31 mouse cellular contexts compared by ENCODE assay signal in genomic region chr7:109674944-109675628, GRCm38 (mm10). TPM values are rescaled to one million over a fixed set of nuclear protein-coding genes. Genes with fewer than 3 reads are reported as not detected.
DNase-seq lines count a peak whose midpoint lies in the region; ATAC-seq and TF ChIP-seq lines count a peak whose summit lies in the region.
"Had no signal": no experiment of that assay in that cellular context is flagged by ENCODE, and none has a peak within 500 bp of the region (broad histone marks: within the 10 kb centered on the region; RNA-seq: fewer than 3 reads in every experiment).

No protein-coding gene starts in this region.

- H3K36me3 ChIP-seq in heart, embryonic 10.5 days, result no peaks in the 10 kb centered on the region
- no peaks in the 10 kb centered on the region for H3K36me3 ChIP-seq in heart, embryonic 12.5 days
- H3K36me3 ChIP-seq in lung, postnatal 0 days (ENCODE audit: insufficient read depth, low read length), result no peaks in the 10 kb centered on the region
- H3K36me3 ChIP-seq in intestine, embryonic 14.5 days (ENCODE audit: control insufficient read depth, insufficient read depth, low read length), result no peaks in the 10 kb centered on the region
- H3K36me3 ChIP-seq in stomach, embryonic 15.5 days, result no peaks in the 10 kb centered on the region
- H3K36me3 ChIP-seq: forebrain, embryonic 10.5 days; heart, embryonic 13.5 days; hindbrain, embryonic 15.5 days; limb, embryonic 15.5 days; liver, embryonic 15.5 days; midbrain, embryonic 13.5 days had no signal

- no peaks in the 10 kb centered on the region for H3K9me3 ChIP-seq in heart, embryonic 10.5 days
- H3K9me3 ChIP-seq in heart, embryonic 12.5 days (replicated peaks), result no peaks in the 10 kb centered on the region
- no peaks in the 10 kb centered on the region for H3K9me3 ChIP-seq in lung, postnatal 0 days (ENCODE audit: low read length)
- no peaks in the 10 kb centered on the region for H3K9me3 ChIP-seq in intestine, embryonic 14.5 days (ENCODE audit: control insufficient read depth, low read length)
- no peaks in the 10 kb centered on the region for H3K9me3 ChIP-seq in stomach, embryonic 15.5 days
- H3K9me3 ChIP-seq: forebrain, embryonic 10.5 days; heart, embryonic 13.5 days; hindbrain, embryonic 15.5 days; limb, embryonic 15.5 days; liver, embryonic 15.5 days; midbrain, embryonic 13.5 days had no signal

- TF ChIP-seq EP300 in lung, postnatal 0 days (IDR thresholded peaks at IDR 0.05), result no peak

- H3K4me3 ChIP-seq in heart, embryonic 10.5 days, result no peak overlapping the region
- H3K4me3 ChIP-seq in heart, embryonic 12.5 days, result no peak overlapping the region
- no peak overlapping the region for H3K4me3 ChIP-seq in lung, postnatal 0 days (ENCODE audit: low read depth, low read length)
- H3K4me3 ChIP-seq in intestine, embryonic 14.5 days (ENCODE audit: low read depth, low read length), result no peak overlapping the region
- no peak overlapping the region for H3K4me3 ChIP-seq in stomach, embryonic 15.5 days (replicated peaks)
- H3K4me3 ChIP-seq: forebrain, embryonic 10.5 days; heart, embryonic 13.5 days; hindbrain, embryonic 15.5 days; left cerebral cortex, adult 2 months; limb, embryonic 15.5 days; liver, embryonic 15.5 days; midbrain, embryonic 13.5 days had no signal

- H3K4me1 ChIP-seq in heart, embryonic 10.5 days, result peaks cover 18% of the 10 kb centered on the region; the same call in 1 of the 2 replicates
- peaks cover 14% of the 10 kb centered on the region for H3K4me1 ChIP-seq in heart, embryonic 12.5 days (replicated peaks)
- no peaks in the 10 kb centered on the region for H3K4me1 ChIP-seq in lung, postnatal 0 days (ENCODE audit: insufficient read depth, low read depth, low read length)
- H3K4me1 ChIP-seq in intestine, embryonic 14.5 days (replicated peaks; ENCODE audit: control insufficient read depth, insufficient read depth, low read length), result peaks cover 38% of the 10 kb centered on the region
- H3K4me1 ChIP-seq in stomach, embryonic 15.5 days, result peaks cover 14% of the 10 kb centered on the region; the same call in 1 of the 2 replicates

- no peak overlapping the region for H3K9ac ChIP-seq in heart, embryonic 12.5 days
- no peak overlapping the region for H3K9ac ChIP-seq in lung, postnatal 0 days (replicated peaks; ENCODE audit: low read depth)
- no peak overlapping the region for H3K9ac ChIP-seq in intestine, embryonic 14.5 days (ENCODE audit: low read length)
- H3K9ac ChIP-seq in stomach, embryonic 15.5 days, result no peak overlapping the region
- H3K9ac ChIP-seq: heart, embryonic 13.5 days; hindbrain, embryonic 15.5 days; limb, embryonic 15.5 days; liver, embryonic 15.5 days; midbrain, embryonic 13.5 days had no signal

- no peak for TF ChIP-seq CTCF in lung, postnatal 0 days (IDR thresholded peaks at IDR 0.05)

- H3K27ac ChIP-seq in heart, embryonic 10.5 days, result no peak overlapping the region
- no peak overlapping the region for H3K27ac ChIP-seq in heart, embryonic 12.5 days (ENCODE audit: poor library complexity, severe bottlenecking)
- H3K27ac ChIP-seq in lung, postnatal 0 days (ENCODE audit: low read length), result peak overlapping the region; percentile 6; the same call in 1 of the 2 replicates
- H3K27ac ChIP-seq in intestine, embryonic 14.5 days (ENCODE audit: low read depth), result peak overlapping the region; percentile 29; the same call in 1 of the 2 replicates
- peak overlapping the region; percentile 71 for H3K27ac ChIP-seq in stomach, embryonic 15.5 days
- H3K27ac ChIP-seq: forebrain, embryonic 10.5 days; heart, embryonic 13.5 days; hindbrain, embryonic 15.5 days; left cerebral cortex, adult 2 months; limb, embryonic 15.5 days; liver, embryonic 15.5 days; midbrain, embryonic 13.5 days had no signal

- H3K4me2 ChIP-seq in heart, embryonic 12.5 days, result no peak overlapping the region
- H3K4me2 ChIP-seq in lung, postnatal 0 days (replicated peaks; ENCODE audit: low read depth, low read length), result no peak overlapping the region
- no peak overlapping the region for H3K4me2 ChIP-seq in intestine, embryonic 14.5 days (ENCODE audit: low read length)
- H3K4me2 ChIP-seq in stomach, embryonic 15.5 days, result no peak overlapping the region
- H3K4me2 ChIP-seq: heart, embryonic 13.5 days; hindbrain, embryonic 15.5 days; limb, embryonic 15.5 days; liver, embryonic 15.5 days; midbrain, embryonic 13.5 days had no signal

- 65% methylated on average over 4 of the region's 4 CpGs for WGBS in heart, embryonic 10.5 days
- 72% methylated on average over 4 of the region's 4 CpGs for WGBS in heart, embryonic 12.5 days
- 34% methylated on average over 4 of the region's 4 CpGs for WGBS in lung, postnatal 0 days
- 51% methylated on average over 4 of the region's 4 CpGs for WGBS in intestine, embryonic 14.5 days
- 41% methylated on average over 4 of the region's 4 CpGs for WGBS in stomach, embryonic 15.5 days

- peak; percentile 2 for DNase-seq in heart, embryonic 10.5 days (ENCODE audit: low spot score)
- peak; percentile 10 for DNase-seq in lung, postnatal 0 days (ENCODE audit: low spot score)
- no peak for DNase-seq in lung, postnatal 25 days (ENCODE audit: low spot score)
- DNase-seq in intestine, embryonic 14.5 days (ENCODE audit: low spot score), result no peak
- no peak for DNase-seq in cerebellum, postnatal 36 days
- no peak for DNase-seq in layer of hippocampus, adult 11-12 months (ENCODE audit: low spot score)
- DNase-seq: adrenal gland, adult 2 months; cerebellum, adult 11-12 months; cerebellum, postnatal 25 days; embryo, embryonic 11 days; gastrocnemius, postnatal 10 days; heart, adult 11 months; kidney, adult 18-20 months; kidney, postnatal 4 days; left cerebral cortex, postnatal 4 days; right cerebral cortex, postnatal 14 days; thymus, postnatal 36 days had no signal

- H3K27me3 ChIP-seq in heart, embryonic 10.5 days (ENCODE audit: insufficient read depth, poor library complexity, severe bottlenecking), result no peaks in the 10 kb centered on the region
- no peaks in the 10 kb centered on the region for H3K27me3 ChIP-seq in heart, embryonic 12.5 days (replicated peaks)
- H3K27me3 ChIP-seq in lung, postnatal 0 days (replicated peaks; ENCODE audit: insufficient read depth, low read length), result no peaks in the 10 kb centered on the region
- no peaks in the 10 kb centered on the region for H3K27me3 ChIP-seq in intestine, embryonic 14.5 days (replicated peaks; ENCODE audit: control insufficient read depth, insufficient read depth, low read length)
- H3K27me3 ChIP-seq in stomach, embryonic 15.5 days (replicated peaks), result no peaks in the 10 kb centered on the region
- H3K27me3 ChIP-seq: heart, embryonic 13.5 days; hindbrain, embryonic 15.5 days; limb, embryonic 15.5 days; Patski had no signal

- ATAC-seq in heart, embryonic 12.5 days (ENCODE audit: insufficient number of reproducible peaks, low FRiP score), result no peak
- no peak for ATAC-seq in lung, postnatal 0 days
- no peak for ATAC-seq in intestine, embryonic 14.5 days (replicated peaks; ENCODE audit: low FRiP score, low TSS enrichment, low read depth)
- ATAC-seq in stomach, embryonic 15.5 days (ENCODE audit: insufficient read depth, low FRiP score, low read depth), result no peak
- ATAC-seq: CD4-positive, CD25-positive, alpha-beta regulatory T cell, adult 4 months; forebrain, embryonic 16.5 days; midbrain, embryonic 13.5 days; Patski had no signal

RNA-seq across cellular contexts. Expression of gene St5, which starts 28.3 kb away (rescaled TPM):
- 37.7 and 39.9 TPM in 2 replicates for polyA plus RNA-seq in heart, embryonic 10.5 days (2016; fragmentation: Nextera tagmentation; extraction: Ambion mirVana)
- 40.5 and 41.0 TPM in 2 replicates for polyA plus RNA-seq in heart, embryonic 12.5 days (2016; fragmentation: Nextera tagmentation; extraction: Ambion mirVana)
- 58.9 and 61.8 TPM in 2 replicates for polyA plus RNA-seq in lung, postnatal 0 days (2015; fragmentation: Nextera tagmentation; extraction: Ambion mirVana)
- 68.7 and 70.7 TPM in 2 replicates for polyA plus RNA-seq in intestine, embryonic 14.5 days (2014; fragmentation: Nextera tagmentation; extraction: Ambion mirVana)
- polyA plus RNA-seq in stomach, embryonic 15.5 days (2015; fragmentation: Nextera tagmentation; extraction: Ambion mirVana), result 58.7 and 71.6 TPM in 2 replicates

RNA-seq across cellular contexts. Expression of gene Akip1, which starts 28.4 kb away (rescaled TPM):
- 32.5 and 34.6 TPM in 2 replicates for polyA plus RNA-seq in heart, embryonic 10.5 days (2016; fragmentation: Nextera tagmentation; extraction: Ambion mirVana)
- polyA plus RNA-seq in heart, embryonic 12.5 days (2016; fragmentation: Nextera tagmentation; extraction: Ambion mirVana), result 26.0 and 28.1 TPM in 2 replicates
- polyA plus RNA-seq in lung, postnatal 0 days (2015; fragmentation: Nextera tagmentation; extraction: Ambion mirVana), result 48.6 and 52.5 TPM in 2 replicates
- polyA plus RNA-seq in intestine, embryonic 14.5 days (2014; fragmentation: Nextera tagmentation; extraction: Ambion mirVana), result 29.0 and 30.9 TPM in 2 replicates
- polyA plus RNA-seq in stomach, embryonic 15.5 days (2015; fragmentation: Nextera tagmentation; extraction: Ambion mirVana), result 38.3 and 40.6 TPM in 2 replicates

RNA-seq across cellular contexts. Expression of gene BC051019, which starts 48.6 kb away (rescaled TPM):
- 0.11 TPM in 1 of 2 replicates, not detected in the other for polyA plus RNA-seq in heart, embryonic 10.5 days (2016; fragmentation: Nextera tagmentation; extraction: Ambion mirVana)
- not detected in 2 replicates for polyA plus RNA-seq in heart, embryonic 12.5 days (2016; fragmentation: Nextera tagmentation; extraction: Ambion mirVana)
- 22.7 and 24.3 TPM in 2 replicates for polyA plus RNA-seq in lung, postnatal 0 days (2015; fragmentation: Nextera tagmentation; extraction: Ambion mirVana)
- not detected in 2 replicates for polyA plus RNA-seq in intestine, embryonic 14.5 days (2014; fragmentation: Nextera tagmentation; extraction: Ambion mirVana)
- polyA plus RNA-seq in stomach, embryonic 15.5 days (2015; fragmentation: Nextera tagmentation; extraction: Ambion mirVana), result 0.21 and 0.33 TPM in 2 replicates
- polyA plus RNA-seq: adrenal gland, adult 2 months; limb, embryonic 15.5 days; midbrain, embryonic 13.5 days had no signal

RNA-seq across cellular contexts. Expression of gene Ascl3, which starts 56.4 kb away (rescaled TPM):
- not detected in 2 replicates for polyA plus RNA-seq in heart, embryonic 10.5 days (2016; fragmentation: Nextera tagmentation; extraction: Ambion mirVana)
- polyA plus RNA-seq in heart, embryonic 12.5 days (2016; fragmentation: Nextera tagmentation; extraction: Ambion mirVana), result not detected in 2 replicates
- polyA plus RNA-seq in lung, postnatal 0 days (2015; fragmentation: Nextera tagmentation; extraction: Ambion mirVana), result 0.64 and 0.89 TPM in 2 replicates
- polyA plus RNA-seq in intestine, embryonic 14.5 days (2014; fragmentation: Nextera tagmentation; extraction: Ambion mirVana), result 0.46 TPM in 1 of 2 replicates, not detected in the other
- polyA plus RNA-seq in stomach, embryonic 15.5 days (2015; fragmentation: Nextera tagmentation; extraction: Ambion mirVana), result 0.33 TPM in 1 of 2 replicates, not detected in the other
- polyA plus RNA-seq: CD4-positive, CD25-positive, alpha-beta regulatory T cell, adult 4 months; forebrain, embryonic 10.5 days; forebrain, embryonic 16.5 days; heart, embryonic 13.5 days; hindbrain, embryonic 15.5 days; kidney, embryonic 16.5 days; limb, embryonic 15.5 days; liver, embryonic 15.5 days; neural tube, embryonic 11.5 days had no signal

Comparison
In these comparisons a context has a peak if more than half of its experiments do, and no peak if none do; other contexts are left out.
1. DNase-seq: peak in heart, embryonic 10.5 days (single experiment) and lung, postnatal 0 days (single experiment); none in lung, postnatal 25 days (single experiment), intestine, embryonic 14.5 days (single experiment), cerebellum, postnatal 36 days (0 of 2) and layer of hippocampus, adult 11-12 months (single experiment).
2. H3K27ac ChIP-seq: peak in lung, postnatal 0 days (single experiment), intestine, embryonic 14.5 days (single experiment) and stomach, embryonic 15.5 days (single experiment); none in heart, embryonic 10.5 days (single experiment) and heart, embryonic 12.5 days (single experiment).
3. RNA of gene BC051019, which starts 48.6 kb away (polyA plus RNA-seq): 22.7 to 24.3 TPM in lung, postnatal 0 days; 0.21 to 0.33 TPM in stomach, embryonic 15.5 days, 0.11 TPM in heart, embryonic 10.5 days, not detected in heart, embryonic 12.5 days and not detected in intestine, embryonic 14.5 days; every median in the first group is over 10 times any median in the second.